In genomic region chr17:33940981-33941380, GRCm38 (mm10) we compare ENCODE assay signal across 8 mouse cellular contexts. TPM values are rescaled to one million over a fixed set of nuclear protein-coding genes. Genes with fewer than 3 reads are reported as not detected.
A peak's percentile ranks its signal among the peaks of the same experiment; 100 is the strongest.
DNase-seq lines count a peak whose midpoint lies in the region; ATAC-seq and TF ChIP-seq lines count a peak whose summit lies in the region.

No protein-coding gene starts in this region.

- H3K27ac ChIP-seq in embryonic facial prominence, embryonic 11.5 days (replicated peaks; ENCODE audit: low read depth, low read length) = no peak overlapping the region
- H3K27ac ChIP-seq in small intestine, adult 2 months (ENCODE audit: insufficient read depth, low read depth, low read length) = no peak overlapping the region

- DNase-seq in 3134 (ENCODE audit: extremely low read depth, insufficient read length, low spot score) = peak; percentile 60
- DNase-seq in embryonic facial prominence, embryonic 11.5 days (ENCODE audit: low spot score) = no peak
- peak; percentile 55 to 64 for DNase-seq in kidney, postnatal 4 days
- DNase-seq in ovary, postnatal 14 days (ENCODE audit: low spot score) = no peak

- peaks cover 46% of the 10 kb centered on the region for H3K4me1 ChIP-seq in erythroblast, embryonic 14.5 days (ENCODE audit: control insufficient read depth)
- no peaks in the 10 kb centered on the region for H3K4me1 ChIP-seq in embryonic facial prominence, embryonic 11.5 days (ENCODE audit: control insufficient read depth, insufficient read depth, low read length)
- H3K4me1 ChIP-seq in small intestine, adult 2 months (ENCODE audit: control insufficient read depth, insufficient read depth, insufficient read length, low read length) = peaks cover 13% of the 10 kb centered on the region

- no peak for TF ChIP-seq POLR2A in small intestine, adult 2 months (IDR thresholded peaks at IDR 0.05; ENCODE audit: low read depth, low read length)

- H3K9ac ChIP-seq in embryonic facial prominence, embryonic 11.5 days (replicated peaks; ENCODE audit: low read length) = peak overlapping the region; percentile 70

- peak overlapping the region; percentile 87 for H3K4me2 ChIP-seq in embryonic facial prominence, embryonic 11.5 days (ENCODE audit: low read depth, low read length)

- TF ChIP-seq CTCF in small intestine, adult 2 months (IDR thresholded peaks at IDR 0.05; ENCODE audit: extremely low read depth, insufficient read length, insufficient replicate concordance, low read depth, low read length) = no peak

- H3K27me3 ChIP-seq in erythroblast, embryonic 14.5 days (ENCODE audit: control insufficient read depth) = no peaks in the 10 kb centered on the region
- no peaks in the 10 kb centered on the region for H3K27me3 ChIP-seq in embryonic facial prominence, embryonic 11.5 days (ENCODE audit: control insufficient read depth, insufficient read depth, low read length)
- H3K27me3 ChIP-seq in small intestine, adult 2 months (ENCODE audit: control insufficient read depth, insufficient read depth, low read length) = no peaks in the 10 kb centered on the region

- WGBS in embryonic facial prominence, embryonic 11.5 days = 2% methylated on average over 26 of the region's 26 CpGs
- WGBS in small intestine, adult 2 months = 1% methylated on average over 26 of the region's 26 CpGs

- peaks cover 57% of the 10 kb centered on the region for H3K36me3 ChIP-seq in erythroblast, embryonic 14.5 days (ENCODE audit: control insufficient read depth)
- peaks cover 11% of the 10 kb centered on the region for H3K36me3 ChIP-seq in embryonic facial prominence, embryonic 11.5 days (replicated peaks; ENCODE audit: control insufficient read depth, insufficient read depth, low read depth, low read length)
- peaks cover 6% of the 10 kb centered on the region for H3K36me3 ChIP-seq in small intestine, adult 2 months (ENCODE audit: control insufficient read depth, insufficient read depth, low read length)

- H3K4me3 ChIP-seq in erythroblast, embryonic 14.5 days (replicated peaks) = peak overlapping the region; percentile 96
- H3K4me3 ChIP-seq in embryonic facial prominence, embryonic 11.5 days (ENCODE audit: low read depth, low read length) = peak overlapping the region; percentile 77
- H3K4me3 ChIP-seq in small intestine, adult 2 months (ENCODE audit: low read depth, low read length) = peak overlapping the region; percentile 94

- ATAC-seq in erythroblast, adult 5-6 weeks (replicated peaks; ENCODE audit: low FRiP score, poor library complexity, severe bottlenecking) = no peak
- ATAC-seq in embryonic facial prominence, embryonic 11.5 days (replicated peaks; ENCODE audit: insufficient number of reproducible peaks, low FRiP score, low TSS enrichment, low read depth) = no peak
- no peak for ATAC-seq in activated CD4-positive, CD25-positive, alpha-beta regulatory T cell, adult 4 months

- H3K9me3 ChIP-seq in erythroblast, embryonic 14.5 days (ENCODE audit: control insufficient read depth, low read length) = no peaks in the 10 kb centered on the region
- H3K9me3 ChIP-seq in embryonic facial prominence, embryonic 11.5 days (replicated peaks; ENCODE audit: control insufficient read depth, low read length) = no peaks in the 10 kb centered on the region

RNA-seq across cellular contexts. Expression of gene Wdr46, which starts 0.5 kb away (rescaled TPM):
- 6.0 and 6.7 TPM in 2 replicates for polyA plus RNA-seq in erythroblast, embryonic 14.5 days (2012)
- total RNA-seq in erythroblast, adult 5-6 weeks (2015; ENCODE audit: low replicate concordance) = 4.0 and 15.9 TPM in 2 replicates
- 7.5 and 8.5 TPM in 2 replicates for total RNA-seq in erythroblast, adult 5-6 weeks (2017; ENCODE audit: low replicate concordance)
- polyA plus RNA-seq in embryonic facial prominence, embryonic 11.5 days (2014; fragmentation: Nextera tagmentation; extraction: Ambion mirVana) = 25.2 and 28.6 TPM in 2 replicates
- 10.0 and 12.4 TPM in 2 replicates for polyA plus RNA-seq in small intestine, adult 2 months (2012; rRNA removed)
- 10 to 100 TPM; 11.8 to 16.6 TPM for polyA plus RNA-seq in activated CD4-positive, CD25-positive, alpha-beta regulatory T cell, adult 4 months (2017; shearing (Covaris generic))

RNA-seq across cellular contexts. Expression of gene Pfdn6, which starts 0.8 kb away (rescaled TPM):
- 48.7 and 66.5 TPM in 2 replicates for polyA plus RNA-seq in erythroblast, embryonic 14.5 days (2012)
- total RNA-seq in erythroblast, adult 5-6 weeks (2015; ENCODE audit: low replicate concordance) = 15.9 and 38.0 TPM in 2 replicates
- total RNA-seq in erythroblast, adult 5-6 weeks (2017; ENCODE audit: low replicate concordance) = 22.9 TPM in 2 replicates
- 202 and 211 TPM in 2 replicates for polyA plus RNA-seq in embryonic facial prominence, embryonic 11.5 days (2014; fragmentation: Nextera tagmentation; extraction: Ambion mirVana)
- 9.3 and 19.4 TPM in 2 replicates for polyA plus RNA-seq in small intestine, adult 2 months (2012; rRNA removed)
- polyA plus RNA-seq in activated CD4-positive, CD25-positive, alpha-beta regulatory T cell, adult 4 months (2017; shearing (Covaris generic)) = 100 to 1,000 TPM; 113 to 146 TPM

RNA-seq across cellular contexts. Expression of gene B3galt4, which starts 10.3 kb away (rescaled TPM):
- polyA plus RNA-seq in erythroblast, embryonic 14.5 days (2012) = 0.21 and 0.45 TPM in 2 replicates
- total RNA-seq in erythroblast, adult 5-6 weeks (2015; ENCODE audit: low replicate concordance) = not detected in 2 replicates
- 0.70 and 0.94 TPM in 2 replicates for total RNA-seq in erythroblast, adult 5-6 weeks (2017; ENCODE audit: low replicate concordance)
- polyA plus RNA-seq in embryonic facial prominence, embryonic 11.5 days (2014; fragmentation: Nextera tagmentation; extraction: Ambion mirVana) = 2.9 and 3.2 TPM in 2 replicates
- 14.8 and 24.6 TPM in 2 replicates for polyA plus RNA-seq in small intestine, adult 2 months (2012; rRNA removed)
- 10 to 100 TPM; 18.7 to 19.0 TPM for polyA plus RNA-seq in activated CD4-positive, CD25-positive, alpha-beta regulatory T cell, adult 4 months (2017; shearing (Covaris generic))

RNA-seq across cellular contexts. Expression of gene Rgl2, which starts 11.6 kb away (rescaled TPM):
- 3.1 and 3.5 TPM in 2 replicates for polyA plus RNA-seq in erythroblast, embryonic 14.5 days (2012)
- total RNA-seq in erythroblast, adult 5-6 weeks (2015; ENCODE audit: low replicate concordance) = 5.2 and 6.1 TPM in 2 replicates
- total RNA-seq in erythroblast, adult 5-6 weeks (2017; ENCODE audit: low replicate concordance) = 5.6 and 9.7 TPM in 2 replicates
- polyA plus RNA-seq in embryonic facial prominence, embryonic 11.5 days (2014; fragmentation: Nextera tagmentation; extraction: Ambion mirVana) = 26.0 and 26.3 TPM in 2 replicates
- 45.3 and 60.7 TPM in 2 replicates for polyA plus RNA-seq in small intestine, adult 2 months (2012; rRNA removed)
- 10 to 100 TPM; 26.5 to 34.3 TPM for polyA plus RNA-seq in activated CD4-positive, CD25-positive, alpha-beta regulatory T cell, adult 4 months (2017; shearing (Covaris generic))

RNA-seq across cellular contexts. Expression of gene Vps52, which starts 14.6 kb away (rescaled TPM):
- 10.1 and 11.6 TPM in 2 replicates for polyA plus RNA-seq in erythroblast, embryonic 14.5 days (2012)
- total RNA-seq in erythroblast, adult 5-6 weeks (2015; ENCODE audit: low replicate concordance) = 8.2 and 11.3 TPM in 2 replicates
- 13.0 and 17.0 TPM in 2 replicates for total RNA-seq in erythroblast, adult 5-6 weeks (2017; ENCODE audit: low replicate concordance)
- polyA plus RNA-seq in embryonic facial prominence, embryonic 11.5 days (2014; fragmentation: Nextera tagmentation; extraction: Ambion mirVana) = 26.9 and 27.7 TPM in 2 replicates
- polyA plus RNA-seq in small intestine, adult 2 months (2012; rRNA removed) = 28.4 and 52.3 TPM in 2 replicates
- 10 to 100 TPM; 25.1 to 28.2 TPM for polyA plus RNA-seq in activated CD4-positive, CD25-positive, alpha-beta regulatory T cell, adult 4 months (2017; shearing (Covaris generic))

Comparison
In these comparisons a context has a peak if more than half of its experiments do, and no peak if none do; other contexts are left out.
1. DNase-seq: peak in 3134 (single experiment) and kidney, postnatal 4 days (2 of 2); none in embryonic facial prominence, embryonic 11.5 days (single experiment) and ovary, postnatal 14 days (single experiment).
2. Peak in every context shown above with its lines, with median percentiles within 50 percentile points of each other: H3K4me3 ChIP-seq.